Mouse (Mus musculus) embryo, embryonic 10 days (tissue): ENCODE results near the gene Atp11c.
A peak's percentile ranks its signal among the peaks of the same experiment; 100 is the strongest.

Experiments used
- DNase-seq: peaks from one replicate; pipeline ENCODE4 v3.0.0-alpha.2; 2015; ENCODE audit warnings: low spot score

The Atp11c gene

DNA sequence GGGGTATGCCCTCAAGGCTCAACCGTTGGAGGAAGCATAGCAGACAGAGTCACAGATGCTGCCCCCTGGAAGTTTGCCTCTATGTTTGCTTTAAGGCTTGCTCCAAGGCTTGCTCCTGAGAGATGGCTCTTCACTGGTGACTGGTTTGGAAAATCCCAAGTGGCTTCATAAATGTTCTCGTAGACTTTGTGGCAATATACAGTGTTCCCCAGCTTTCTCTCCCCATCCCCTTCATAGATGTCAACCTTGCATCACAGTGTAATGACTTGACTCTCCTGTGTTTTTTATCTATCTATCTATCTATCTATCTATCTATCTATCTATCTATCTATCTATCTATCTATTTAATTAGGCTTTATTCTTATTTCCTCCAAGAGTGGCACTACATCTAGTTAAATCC lies at the start of gene Atp11c:
Gene Atp11c, minus strand, starts transcription at position 101 of the 400 bp plus-strand sequence.
- DNase-seq: no peak

- peak; percentile 13 for DNase-seq
Measured at GRCm38 (mm10) chrX:60609202-60609601, 16.7 kb upstream of the Atp11c start.

DNA sequence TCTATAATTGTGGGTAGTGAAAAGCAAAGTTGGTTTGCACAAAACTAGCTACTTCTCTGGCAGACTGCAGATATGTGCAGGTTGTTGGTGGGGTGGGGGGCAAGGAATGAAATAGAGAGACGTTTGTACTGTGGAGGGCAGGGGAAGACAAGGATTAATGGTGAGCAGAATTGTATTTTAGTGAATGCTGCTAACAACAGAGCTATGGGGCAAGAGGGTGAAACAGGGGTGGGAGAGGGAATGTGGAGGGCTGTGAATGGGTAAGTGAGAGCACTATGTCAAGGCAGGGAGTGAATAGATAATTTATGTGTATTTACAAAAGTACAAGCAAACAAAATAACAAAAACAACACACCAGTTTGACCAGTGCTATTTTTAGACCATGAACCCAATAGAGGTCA lies 22.0 kb downstream of the Atp11c start:
- no peak for DNase-seq

- peak; percentile 7 for DNase-seq
Measured at GRCm38 (mm10) chrX:60569047-60569446, 23.5 kb downstream of the Atp11c start.

DNA sequence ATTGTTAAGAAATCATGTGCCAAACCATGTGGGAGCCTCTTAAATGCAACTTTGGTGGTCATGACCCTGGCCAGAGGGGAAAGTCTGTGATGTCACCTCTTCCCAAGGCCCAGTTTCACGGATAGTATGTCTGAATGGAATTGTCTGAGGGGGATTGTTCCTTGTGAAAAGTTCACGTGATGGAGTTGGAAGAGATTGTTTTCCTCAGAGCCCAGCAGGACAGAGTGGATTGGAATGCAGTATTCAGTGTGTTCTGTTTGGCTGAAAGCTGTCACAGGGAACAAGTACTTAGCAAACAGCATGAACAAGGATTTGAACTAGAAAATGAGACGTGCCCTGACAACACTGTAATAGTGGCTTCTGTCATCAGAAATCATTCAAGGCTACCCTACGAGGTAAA lies 37.3 kb downstream of the Atp11c start:
- peak; percentile 13 for DNase-seq

- DNase-seq: peak; percentile 50
Measured at GRCm38 (mm10) chrX:60547444-60548304, 44.8 kb downstream of the Atp11c start.

DNA sequence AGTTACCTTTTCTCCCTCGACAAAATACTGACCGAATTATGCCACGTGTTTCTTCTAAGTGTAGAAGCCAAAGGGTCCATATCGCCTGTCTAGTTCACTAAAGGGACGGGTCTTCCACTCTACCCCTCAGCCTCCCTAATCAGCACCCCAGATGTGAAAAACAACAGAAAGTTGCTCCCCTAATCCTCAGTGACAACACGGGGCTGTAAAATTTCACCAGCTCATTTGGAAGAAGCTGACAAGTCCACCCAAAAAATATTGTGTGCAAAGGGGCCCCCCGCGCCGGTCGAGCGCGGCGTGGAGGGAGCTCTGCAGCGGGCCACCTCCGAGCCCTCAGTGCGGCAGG lies 45.4 kb downstream of the Atp11c start:
- DNase-seq: no peak

DNA sequence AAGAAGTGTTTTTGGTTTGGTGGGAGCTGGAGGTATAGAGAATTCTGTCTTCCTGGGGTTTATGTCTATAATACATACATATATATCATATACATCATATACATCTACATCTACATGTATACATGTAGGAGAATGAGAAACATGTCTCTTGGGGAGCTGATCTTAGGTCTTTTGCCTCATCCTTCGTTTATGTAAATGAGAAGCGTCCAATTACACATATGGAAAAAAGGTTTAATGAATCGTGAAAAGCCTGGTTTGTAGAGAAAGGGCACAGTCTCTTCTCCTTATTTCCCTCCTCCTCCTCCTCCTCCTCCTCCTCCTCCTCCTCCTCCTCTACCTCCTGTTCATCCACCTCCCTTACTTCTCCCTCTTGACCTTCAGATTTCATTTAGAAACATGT lies 46.6 kb downstream of the Atp11c start:
- DNase-seq: peak; percentile 6

GRCm38 (mm10) chrX:60545444-60545843 lies 47.1 kb downstream of the Atp11c start:
- DNase-seq: no peak

DNA sequence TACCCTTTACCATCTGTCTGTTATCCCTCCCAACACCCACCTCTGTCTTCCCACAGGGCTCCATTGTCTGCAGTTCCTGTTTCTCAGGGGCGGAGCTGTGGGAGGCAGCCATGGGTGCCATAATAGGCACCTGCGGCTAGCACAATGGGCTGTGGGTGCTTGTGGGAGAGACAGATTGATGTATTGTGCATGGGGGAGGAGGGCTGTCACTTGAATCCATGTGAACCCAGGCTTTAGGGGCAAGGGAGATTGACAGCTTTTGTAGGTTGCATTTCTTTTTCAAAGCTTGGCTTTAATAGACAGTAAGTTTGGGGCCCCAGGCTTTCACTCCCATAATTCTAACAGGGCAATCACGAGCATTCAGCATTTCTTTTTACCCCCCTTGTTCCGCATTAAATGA lies 48.4 kb downstream of the Atp11c start:
- peak; percentile 33 for DNase-seq

- no peak for DNase-seq
Measured at GRCm38 (mm10) chrX:60542901-60543300, 49.6 kb downstream of the Atp11c start.

- DNase-seq: no peak
Measured at GRCm38 (mm10) chrX:60539149-60539548, 53.3 kb downstream of the Atp11c start, which contains the start of gene Gm7073. Gene Gm7073, minus strand, starts transcription at chrX:60539249.

GRCm38 (mm10) chrX:60503995-60504394 lies 88.5 kb downstream of the Atp11c start:
- DNase-seq: peak; percentile 65

DNA sequence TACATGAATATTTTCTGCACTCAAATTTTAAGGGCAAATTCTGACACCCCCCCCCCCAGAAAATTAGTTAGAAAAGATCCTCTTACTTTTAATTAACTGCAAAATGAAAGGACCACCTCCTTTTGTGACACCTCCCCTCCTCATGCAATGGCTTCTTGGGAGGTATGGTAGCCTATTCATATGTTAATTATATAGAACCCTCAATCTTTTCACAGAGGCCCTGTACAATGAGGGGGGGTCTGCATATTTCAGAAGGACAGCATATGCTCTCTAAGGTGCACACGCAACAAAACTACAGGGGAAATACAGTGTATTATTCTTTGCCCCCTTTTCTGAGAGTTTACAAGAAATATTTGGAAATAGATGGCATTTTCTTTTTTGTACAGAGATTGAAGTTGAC lies 94.7 kb downstream of the Atp11c start:
- no peak for DNase-seq

DNA sequence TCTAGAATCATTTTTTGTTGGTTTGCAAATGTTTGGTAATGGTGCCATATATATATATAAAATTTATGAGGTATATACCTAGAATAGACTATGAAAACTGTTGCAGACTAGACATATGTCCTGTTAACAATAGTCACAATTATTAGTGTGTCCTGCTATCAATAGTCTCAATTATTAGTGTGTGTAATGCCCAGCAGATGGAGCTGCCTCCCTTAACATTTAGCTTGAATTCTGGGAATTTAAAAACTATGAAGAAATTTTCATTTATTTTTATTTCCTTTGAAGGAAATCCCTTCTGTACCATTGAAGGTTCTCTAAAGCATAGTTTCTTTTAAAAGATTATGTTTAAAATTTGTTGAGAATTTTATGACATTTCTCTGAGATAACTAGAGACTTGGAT lies 97.2 kb downstream of the Atp11c start:
- DNase-seq: no peak

DNA sequence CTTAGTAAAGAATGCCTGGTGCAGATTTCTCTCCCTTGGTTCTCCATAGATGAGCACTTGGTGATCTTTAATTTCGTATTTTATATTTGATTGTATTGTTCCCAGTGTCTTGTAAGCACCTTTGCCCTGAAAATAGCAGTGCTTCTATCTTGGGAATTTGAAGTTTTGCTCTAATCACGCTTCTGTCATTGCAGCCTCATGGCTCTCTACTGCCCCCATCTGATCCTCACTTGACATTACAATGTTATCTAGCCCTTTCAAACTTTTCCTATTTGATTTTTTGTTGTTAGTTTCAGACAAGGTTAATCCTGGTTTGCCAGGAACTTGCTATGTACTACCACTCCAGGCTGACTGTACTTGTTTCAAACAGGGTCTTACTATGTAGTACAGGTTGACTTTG lies 128.7 kb downstream of the Atp11c start:
- peak; percentile 43 for DNase-seq

DNA sequence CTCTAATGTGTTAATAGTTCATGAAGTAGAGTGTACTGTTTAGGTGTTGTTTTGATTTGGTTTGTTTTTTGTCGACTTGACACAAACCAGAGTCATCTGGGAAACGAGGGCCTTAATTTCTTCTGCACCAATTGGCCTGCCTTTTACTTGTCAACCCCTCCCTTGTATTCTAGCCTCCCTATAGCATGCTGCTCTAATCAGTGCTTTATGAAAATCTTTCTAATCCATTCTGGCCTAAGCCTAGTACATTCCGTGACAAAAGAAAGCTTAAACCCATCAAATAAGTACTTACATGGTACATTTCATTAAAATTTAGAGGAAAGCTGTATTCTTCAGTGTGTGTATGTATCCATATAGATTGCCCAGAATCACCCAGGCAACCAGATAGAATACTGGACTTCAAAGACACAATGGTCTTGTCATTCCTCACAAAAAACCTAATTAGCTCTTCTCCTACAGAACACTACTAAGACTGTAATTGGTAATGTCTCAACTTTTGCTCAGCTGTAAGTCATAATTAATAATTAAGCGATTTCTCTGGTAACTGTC lies 177.9 kb downstream of the Atp11c start:
- no peak for DNase-seq

DNA sequence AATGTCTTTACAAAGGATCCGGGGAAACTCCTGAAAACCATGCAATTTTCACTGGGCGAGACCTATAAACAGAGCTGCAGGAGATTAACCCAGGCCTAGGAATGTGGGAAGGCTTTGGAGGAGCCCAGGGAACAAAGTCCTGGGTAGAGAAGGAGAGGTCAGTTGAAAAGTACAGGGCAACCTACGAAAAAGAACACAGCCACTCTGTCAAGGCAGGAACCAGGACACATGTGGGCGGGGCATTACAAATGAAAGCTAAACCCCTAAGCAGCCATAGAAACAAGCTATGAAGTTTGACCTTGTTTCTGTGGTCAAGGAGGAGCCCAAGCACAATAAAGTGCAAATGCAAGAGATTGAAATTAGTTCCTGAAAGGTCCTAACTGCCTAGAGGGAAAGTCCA lies 186.8 kb downstream of the Atp11c start:
- no peak for DNase-seq

DNA sequence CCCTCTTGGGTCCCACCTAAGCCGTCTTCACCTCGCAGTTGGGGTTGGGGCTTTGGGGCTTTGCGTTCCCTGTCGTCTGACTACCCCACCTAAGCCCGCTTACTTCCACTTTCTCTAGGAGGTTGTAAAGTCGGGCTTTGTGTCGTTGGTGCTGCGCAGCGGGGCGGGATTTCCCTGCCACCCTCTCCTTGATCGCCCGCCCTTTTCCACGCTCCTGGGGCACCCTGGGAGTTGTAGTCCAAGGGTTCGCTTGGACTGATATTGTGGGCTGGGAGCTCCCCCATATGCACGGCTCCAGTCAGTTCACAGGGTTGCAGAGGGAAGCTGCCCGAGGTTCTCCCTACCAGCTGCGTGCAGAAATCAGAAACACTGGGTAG lies 187.8 kb downstream of the Atp11c start:
- DNase-seq: peak; percentile 88

DNA sequence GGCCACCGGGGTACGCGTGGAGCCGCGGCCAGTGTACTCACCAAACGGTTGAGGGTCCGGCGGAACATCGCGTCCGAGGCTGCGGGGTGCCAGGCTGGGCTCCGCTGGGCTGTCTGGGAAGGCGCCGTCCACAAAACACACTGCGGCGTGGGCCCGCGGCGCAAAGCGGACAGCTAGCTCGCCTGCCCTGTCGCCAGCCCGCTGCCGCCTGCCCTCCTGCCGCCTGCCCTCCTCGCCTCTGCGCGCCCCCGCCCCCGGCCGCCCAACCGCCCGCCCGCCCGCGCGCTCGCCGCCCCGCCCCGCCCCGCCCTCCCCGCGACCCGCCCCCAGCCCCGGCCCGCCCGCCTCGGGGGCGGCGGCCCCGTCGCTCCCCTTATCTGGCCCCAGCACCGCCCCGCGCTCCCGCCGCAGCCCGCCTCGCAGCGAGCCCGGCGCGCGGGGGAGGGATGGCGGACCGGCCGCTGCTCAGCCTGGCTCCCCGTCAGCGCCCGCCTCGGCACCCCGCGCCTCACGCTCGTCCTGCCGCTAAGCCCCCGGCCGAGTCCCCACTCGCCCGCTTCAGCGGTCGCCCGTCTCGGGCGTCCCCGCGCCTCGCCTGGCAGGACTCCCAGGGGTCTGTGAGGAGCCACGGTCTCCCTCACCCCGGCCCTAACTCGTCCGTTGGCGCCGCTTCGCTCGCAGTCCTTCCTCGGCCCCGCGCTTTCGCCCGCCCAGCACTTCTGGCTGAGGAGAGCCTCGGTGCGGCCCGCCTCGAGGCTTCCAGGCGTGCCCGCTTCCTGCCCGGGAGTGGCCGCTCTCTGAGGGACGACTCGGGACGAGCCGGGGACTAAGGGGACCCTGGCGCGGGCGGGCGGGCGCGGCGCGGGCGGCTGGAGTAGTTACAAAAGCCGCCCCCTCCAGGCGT lies 188.5 kb downstream of the Atp11c start:
- DNase-seq: peak; percentile 56

- DNase-seq: peak; percentile 11
Measured at GRCm38 (mm10) chrX:60403062-60403763, 189.3 kb downstream of the Atp11c start.

- no peak for DNase-seq
Measured at GRCm38 (mm10) chrX:60394292-60394691, 198.2 kb downstream of the Atp11c start.
